In genomic region chr7:6285842-6286705, GRCm38 (mm10) we compare ENCODE assay signal across 8 mouse cellular contexts. TPM values are rescaled to one million over a fixed set of nuclear protein-coding genes. Genes with fewer than 3 reads are reported as not detected.
DNase-seq lines count a peak whose midpoint lies in the region; ATAC-seq and TF ChIP-seq lines count a peak whose summit lies in the region.

Gene Zfp667, plus strand, starts transcription at chr7:6286579.

- ATAC-seq in embryonic facial prominence, embryonic 15.5 days (ENCODE audit: insufficient number of reproducible peaks, low FRiP score, low TSS enrichment, low read depth): peak; percentile 90
- ATAC-seq in kidney, embryonic 15.5 days (replicated peaks; ENCODE audit: low FRiP score): peak; percentile 89
- ATAC-seq in monocyte, adult 5-6 weeks (replicated peaks; ENCODE audit: insufficient number of reproducible peaks, low FRiP score, low TSS enrichment, poor library complexity, severe bottlenecking): peak; percentile 60

- 1% methylated on average over 50 of the region's 50 CpGs for WGBS in bone marrow, adult 2 months
- 3% methylated on average over 50 of the region's 50 CpGs for WGBS in embryonic facial prominence, embryonic 15.5 days
- WGBS in heart, embryonic 10.5 days: 3% methylated on average over 50 of the region's 50 CpGs
- 3% methylated on average over 50 of the region's 50 CpGs for WGBS in kidney, embryonic 15.5 days

- DNase-seq in 416B (ENCODE audit: low read depth) (peak; percentile 96), liver (peak; percentile 99)
- DNase-seq in heart, embryonic 10.5 days (ENCODE audit: low spot score): peak; percentile 98
- peak; percentile 95 to 97 for DNase-seq in spleen, postnatal 4 days (ENCODE audit: low spot score in 2 of 2)

- no peaks in the 10 kb centered on the region for H3K27me3 ChIP-seq in embryonic facial prominence, embryonic 15.5 days
- H3K27me3 ChIP-seq in heart, embryonic 10.5 days (ENCODE audit: insufficient read depth, poor library complexity, severe bottlenecking): no peaks in the 10 kb centered on the region
- H3K27me3 ChIP-seq in kidney, embryonic 15.5 days: no peaks in the 10 kb centered on the region

- H3K4me2 ChIP-seq in embryonic facial prominence, embryonic 15.5 days (replicated peaks): peak within 1 kb of the TSS; percentile 65
- peak within 1 kb of the TSS; percentile 74 for H3K4me2 ChIP-seq in kidney, embryonic 15.5 days

- no peak for TF ChIP-seq CTCF in bone marrow, adult 2 months (IDR thresholded peaks at IDR 0.05; ENCODE audit: control insufficient read depth, insufficient read depth, low read length)

- peak within 1 kb of the TSS; percentile 59 for H3K27ac ChIP-seq in bone marrow, adult 2 months (ENCODE audit: control insufficient read depth, insufficient read depth, low read depth, low read length, poor library complexity)
- H3K27ac ChIP-seq in embryonic facial prominence, embryonic 15.5 days (replicated peaks): peak within 1 kb of the TSS; percentile 73
- peak within 1 kb of the TSS; percentile 91 for H3K27ac ChIP-seq in heart, embryonic 10.5 days
- peak within 1 kb of the TSS; percentile 84 for H3K27ac ChIP-seq in kidney, embryonic 15.5 days

- no peaks in the 10 kb centered on the region; the same call in 1 of the 2 replicates for H3K4me1 ChIP-seq in bone marrow, adult 2 months (ENCODE audit: control insufficient read depth, insufficient read depth, low read length)
- H3K4me1 ChIP-seq in embryonic facial prominence, embryonic 15.5 days: peaks cover 13% of the 10 kb centered on the region
- peaks cover 12% of the 10 kb centered on the region for H3K4me1 ChIP-seq in heart, embryonic 10.5 days
- peaks cover 19% of the 10 kb centered on the region for H3K4me1 ChIP-seq in kidney, embryonic 15.5 days

- H3K4me3 ChIP-seq in bone marrow, adult 2 months (replicated peaks; ENCODE audit: control insufficient read depth, low read depth, low read length): peak within 1 kb of the TSS; percentile 95
- peak within 1 kb of the TSS; percentile 56 for H3K4me3 ChIP-seq in embryonic facial prominence, embryonic 15.5 days (replicated peaks)
- H3K4me3 ChIP-seq in heart, embryonic 10.5 days: peak within 1 kb of the TSS; percentile 70
- H3K4me3 ChIP-seq in kidney, embryonic 15.5 days (replicated peaks): peak within 1 kb of the TSS; percentile 54

- TF ChIP-seq POLR2A in bone marrow, adult 2 months (IDR thresholded peaks at IDR 0.05; ENCODE audit: borderline replicate concordance, control insufficient read depth, low read depth, low read length): 0 out of 2 replicates have a peak, but pooled peaks have one; percentile 14

- no peaks in the 10 kb centered on the region for H3K9me3 ChIP-seq in embryonic facial prominence, embryonic 15.5 days (replicated peaks)
- peaks cover 2% of the 10 kb centered on the region; the same call in 1 of the 2 replicates for H3K9me3 ChIP-seq in heart, embryonic 10.5 days
- no peaks in the 10 kb centered on the region for H3K9me3 ChIP-seq in kidney, embryonic 15.5 days (replicated peaks)

- H3K36me3 ChIP-seq in embryonic facial prominence, embryonic 15.5 days: no peaks in the 10 kb centered on the region
- H3K36me3 ChIP-seq in heart, embryonic 10.5 days: no peaks in the 10 kb centered on the region
- no peaks in the 10 kb centered on the region for H3K36me3 ChIP-seq in kidney, embryonic 15.5 days

- peak within 1 kb of the TSS; percentile 35 for H3K9ac ChIP-seq in embryonic facial prominence, embryonic 15.5 days
- H3K9ac ChIP-seq in kidney, embryonic 15.5 days: peak within 1 kb of the TSS; percentile 31

RNA-seq across cellular contexts. Expression of gene Zfp667, which starts in this region (rescaled TPM):
- polyA plus RNA-seq in bone marrow, adult 2 months (2011; ENCODE audit: insufficient read depth, insufficient read length, low replicate concordance, missing spikeins): 1.2 TPM in 1 of 2 replicates, not detected in the other
- 11.5 and 11.6 TPM in 2 replicates for polyA plus RNA-seq in embryonic facial prominence, embryonic 15.5 days (2015; fragmentation: Nextera tagmentation; extraction: Ambion mirVana)
- polyA plus RNA-seq in heart, embryonic 10.5 days (2016; fragmentation: Nextera tagmentation; extraction: Ambion mirVana): 3.4 and 4.1 TPM in 2 replicates
- 5.9 and 6.3 TPM in 2 replicates for polyA plus RNA-seq in kidney, embryonic 15.5 days (2015; fragmentation: Nextera tagmentation; extraction: Ambion mirVana)
- total RNA-seq in monocyte, adult 5-6 weeks (2017): 1.3 to 5.0 TPM (median 2.3 TPM) in 3 replicates

Comparison
In these comparisons a context has a peak if more than half of its experiments do, and no peak if none do; other contexts are left out.
1. Peak in every context shown above with its lines: DNase-seq, ATAC-seq, H3K4me3 ChIP-seq and H3K27ac ChIP-seq.